Mouse (Mus musculus): ENCODE data around the gene Ripply1. TPM values are rescaled to one million over a fixed set of nuclear protein-coding genes. Genes with fewer than 3 reads are reported as not detected.

The Ripply1 gene
- polyA plus RNA-seq, 1 experiment from 2014 or later = not detected

- no peak overlapping the region for H3K4me3 ChIP-seq (ENCODE audit: low read depth, low read length)
- no peak for ATAC-seq (replicated peaks; ENCODE audit: insufficient number of reproducible peaks, low FRiP score, low TSS enrichment, low read depth)
Measured at GRCm38 (mm10) chrX:139737066-139737465, 45.1 kb downstream of the Ripply1 start.

GRCm38 (mm10) chrX:139730541-139730940 lies 51.6 kb downstream of the Ripply1 start:
- Histone ChIP-seq H3K9me3 (replicated peaks; ENCODE audit: control insufficient read depth, low read length) (no peaks in the 10 kb centered on the region), H3K4me1 (ENCODE audit: control insufficient read depth, insufficient read depth, low read length) (no peaks in the 10 kb centered on the region), H3K27me3 (ENCODE audit: control insufficient read depth, insufficient read depth, low read length) (no peaks in the 10 kb centered on the region), H3K36me3 (replicated peaks; ENCODE audit: control insufficient read depth, insufficient read depth, low read depth, low read length) (no peaks in the 10 kb centered on the region), H3K9ac (replicated peaks; ENCODE audit: low read length) (no peak overlapping the region), H3K4me2 (ENCODE audit: low read depth, low read length) (no peak overlapping the region), H3K4me3 (ENCODE audit: low read depth, low read length) (no peak overlapping the region), H3K27ac (replicated peaks; ENCODE audit: low read depth, low read length) (no peak overlapping the region)
- DNase-seq (ENCODE audit: low spot score) (no peak), ATAC-seq (replicated peaks; ENCODE audit: insufficient number of reproducible peaks, low FRiP score, low TSS enrichment, low read depth) (no peak)
- 85% methylated on average over 3 of the region's 3 CpGs for WGBS

More at GRCm38 (mm10) chrX:139737066-139737465, 45.1 kb downstream of the Ripply1 start:
- Histone ChIP-seq H3K9me3 (replicated peaks; ENCODE audit: control insufficient read depth, low read length) (no peaks in the 10 kb centered on the region), H3K36me3 (replicated peaks; ENCODE audit: control insufficient read depth, insufficient read depth, low read depth, low read length) (no peaks in the 10 kb centered on the region), H3K27me3 (ENCODE audit: control insufficient read depth, insufficient read depth, low read length) (no peaks in the 10 kb centered on the region), H3K4me2 (ENCODE audit: low read depth, low read length) (no peak overlapping the region), H3K27ac (replicated peaks; ENCODE audit: low read depth, low read length) (no peak overlapping the region), H3K4me1 (ENCODE audit: control insufficient read depth, insufficient read depth, low read length) (no peaks in the 10 kb centered on the region), H3K9ac (replicated peaks; ENCODE audit: low read length) (no peak overlapping the region)
- WGBS = 91% methylated on average over 5 of the region's 5 CpGs
- no peak for DNase-seq (ENCODE audit: low spot score)

Other genes starting within 250 kb of the Ripply1 start
- gene Rnf128, start 219.0 kb downstream of the Ripply1 start, polyA plus RNA-seq (2014; fragmentation: Nextera tagmentation; extraction: Ambion mirVana) = 5.6 and 6.4 TPM in 2 replicates
- gene Tbc1d8b, start 97.4 kb downstream of the Ripply1 start, polyA plus RNA-seq (2014; fragmentation: Nextera tagmentation; extraction: Ambion mirVana) = 0.57 and 0.88 TPM in 2 replicates
- not detected in 2 replicates for gene Gm15013, start 67.9 kb downstream of the Ripply1 start, polyA plus RNA-seq (2014; fragmentation: Nextera tagmentation; extraction: Ambion mirVana)
- gene Cldn2, start 18.5 kb upstream of the Ripply1 start, polyA plus RNA-seq (2014; fragmentation: Nextera tagmentation; extraction: Ambion mirVana) = 0.07 TPM in 1 of 2 replicates, not detected in the other
- gene Morc4, start 89.3 kb upstream of the Ripply1 start, polyA plus RNA-seq (2014; fragmentation: Nextera tagmentation; extraction: Ambion mirVana) = 10.9 and 13.4 TPM in 2 replicates
- gene Rbm41, start 216.2 kb upstream of the Ripply1 start, polyA plus RNA-seq (2014; fragmentation: Nextera tagmentation; extraction: Ambion mirVana) = 7.9 and 9.6 TPM in 2 replicates

Data from embryonic facial prominence, embryonic 11.5 days (tissue).